Mouse (Mus musculus) lung, postnatal 0 days (tissue): ENCODE data around the gene Mgea5. TPM values are rescaled to one million over a fixed set of nuclear protein-coding genes. Genes with fewer than 3 reads are reported as not detected.

Experiments used
- ATAC-seq: fragments of 200-750 bp; cut with Nextera tagmentation; 2 replicates; pipeline ENCODE4 v1.8.0; 2017; ENCODE audit warnings: moderate library complexity
- DNase-seq: peaks from one replicate; pipeline ENCODE4 v3.0.0-alpha.2; 2016; ENCODE audit warnings: low spot score
- H3K27ac ChIP-seq: fragments of 300-500 bp; sonication (generic); 2 replicates; pipeline ENCODE4 v1.5.1; 2014; ENCODE audit warnings: antibody characterized with exemption, mild to moderate bottlenecking, low read length, mixed read lengths
- H3K27me3 ChIP-seq: fragments of 300-500 bp; sonication (generic); replicated peaks from 2 replicates; pipeline ENCODE4 v1.6.1; 2014; ENCODE audit warnings: low read length, mixed read lengths; ENCODE audit not compliant: insufficient read depth
- H3K36me3 ChIP-seq: fragments of 300-500 bp; sonication (generic); 2 replicates; pipeline ENCODE4 v1.6.1; 2014; ENCODE audit warnings: low read length, mixed read lengths; ENCODE audit not compliant: insufficient read depth
- H3K4me1 ChIP-seq: fragments of 300-500 bp; sonication (generic); 2 replicates; pipeline ENCODE4 v1.6.1; 2014; ENCODE audit warnings: antibody characterized with exemption, low read depth, low read length, mixed read lengths; ENCODE audit not compliant: insufficient read depth
- H3K4me2 ChIP-seq: fragments of 300-500 bp; sonication (generic); replicated peaks from 2 replicates; pipeline ENCODE4 v1.6.1; 2014; ENCODE audit warnings: low read depth, mild to moderate bottlenecking, low read length, moderate library complexity, mixed read lengths
- H3K4me3 ChIP-seq: fragments of 300-500 bp; sonication (generic); 2 replicates; pipeline ENCODE4 v1.5.1; 2014; ENCODE audit warnings: low read depth, low read length
- H3K9ac ChIP-seq: fragments of 300-500 bp; sonication (generic); replicated peaks from 2 replicates; pipeline ENCODE4 v1.6.1; 2014; ENCODE audit warnings: low read depth, mild to moderate bottlenecking
- H3K9me3 ChIP-seq: fragments of 300-500 bp; sonication (generic); 2 replicates; pipeline ENCODE4 v1.6.1; 2016; ENCODE audit warnings: low read length, mixed read lengths
- CTCF ChIP-seq: IDR thresholded peaks from 2 replicates; pipeline ENCODE4 v1.5.1; 2016; ENCODE audit warnings: antibody characterized with exemption, mild to moderate bottlenecking
- EP300 ChIP-seq: IDR thresholded peaks from 2 replicates; pipeline ENCODE4 v1.6.1; 2016; ENCODE audit warnings: antibody characterized with exemption, mild to moderate bottlenecking, control low read depth
- WGBS: fragments of 180-500 bp; shearing (Covaris S2); extraction: QIAGEN DNeasy Blood & Tissue Kit; methylation state at CpG from one replicate; pipeline ENCODE4 v1.1.7; 2014; 5-methylcytosine and 5-hydroxymethylcytosine counted together
- polyA plus RNA-seq: library from polyadenylated mRNA; unstranded; fragments of >200 nt; fragmentation: Nextera tagmentation; extraction: Ambion mirVana; gene quantifications from 2 replicates; pipeline ENCODE4 v1.2.1, GENCODE M21; 2015

Mgea5 gene
- polyA plus RNA-seq, result 26.4 and 33.9 TPM in 2 replicates

- Histone ChIP-seq H3K9ac (peak within 1 kb of the TSS; percentile 97), H3K4me1 (peaks cover 11% of the 10 kb centered on the region), H3K4me3 (peak within 1 kb of the TSS; percentile 100), H3K9me3 (no peaks in the 10 kb centered on the region), H3K27me3 (no peaks in the 10 kb centered on the region), H3K36me3 (peaks cover 2% of the 10 kb centered on the region; the same call in 1 of the 2 replicates), H3K4me2 (peak within 1 kb of the TSS; percentile 60), H3K27ac (peak within 1 kb of the TSS; percentile 99)
- 2% methylated on average over 52 of the region's 71 CpGs for WGBS
- ATAC-seq (peak; percentile 95), DNase-seq (peak; percentile 100)
- TF ChIP-seq CTCF (peak; percentile 29), EP300 (no peak; the same call in 1 of the 2 replicates)
Observed at GRCm38 (mm10) chr19:45783181-45783932, at the start of gene Mgea5. Gene Mgea5, minus strand, starts transcription at chr19:45783837.

GRCm38 (mm10) chr19:45830679-45831078 is 47.0 kb upstream of the Mgea5 start:
- no peak for TF ChIP-seq EP300
- peak; percentile 40 for TF ChIP-seq CTCF
- WGBS, result 32% methylated on average over 2 of the region's 2 CpGs
- no peaks in the 10 kb centered on the region for H3K4me1 ChIP-seq
- H3K36me3 ChIP-seq, result no peaks in the 10 kb centered on the region
- ATAC-seq (no peak), DNase-seq (no peak)
- no peak overlapping the region for H3K4me3 ChIP-seq
- no peak overlapping the region for H3K27ac ChIP-seq
- no peak overlapping the region for H3K4me2 ChIP-seq
- H3K9me3 ChIP-seq, result no peaks in the 10 kb centered on the region
- H3K27me3 ChIP-seq, result no peaks in the 10 kb centered on the region
- H3K9ac ChIP-seq, result no peak overlapping the region

- H3K4me1 ChIP-seq, result no peaks in the 10 kb centered on the region
- 95% methylated on average over 3 of the region's 3 CpGs for WGBS
- H3K27me3 ChIP-seq, result no peaks in the 10 kb centered on the region
- no peak overlapping the region for H3K4me3 ChIP-seq
- H3K36me3 ChIP-seq, result no peaks in the 10 kb centered on the region
- H3K4me2 ChIP-seq, result no peak overlapping the region
- no peak overlapping the region for H3K27ac ChIP-seq
- TF ChIP-seq EP300, result no peak
- TF ChIP-seq CTCF, result peak; percentile 21; the same call in 1 of the 2 replicates
- H3K9me3 ChIP-seq, result no peaks in the 10 kb centered on the region
- no peak overlapping the region for H3K9ac ChIP-seq
- ATAC-seq (no peak), DNase-seq (no peak)
Observed at GRCm38 (mm10) chr19:45827736-45828135, 44.1 kb upstream of the Mgea5 start.

- Histone ChIP-seq H3K36me3 (no peaks in the 10 kb centered on the region), H3K4me2 (no peak overlapping the region), H3K27ac (no peak overlapping the region), H3K4me1 (no peaks in the 10 kb centered on the region), H3K4me3 (no peak overlapping the region), H3K9me3 (no peaks in the 10 kb centered on the region), H3K9ac (no peak overlapping the region), H3K27me3 (no peaks in the 10 kb centered on the region)
- TF ChIP-seq CTCF (no peak), EP300 (no peak)
- 45% methylated on average over 5 of the region's 5 CpGs for WGBS
- DNase-seq, result no peak
- no peak for ATAC-seq
Observed at GRCm38 (mm10) chr19:45827125-45827524, 43.5 kb upstream of the Mgea5 start.

- 60% methylated on average over 3 of the region's 3 CpGs for WGBS
- no peaks in the 10 kb centered on the region for H3K4me1 ChIP-seq
- no peak for ATAC-seq
- no peak for DNase-seq
- TF ChIP-seq CTCF (no peak), EP300 (no peak)
- no peak overlapping the region for H3K27ac ChIP-seq
- H3K9me3 ChIP-seq, result no peaks in the 10 kb centered on the region
- no peak overlapping the region for H3K4me3 ChIP-seq
- H3K27me3 ChIP-seq, result no peaks in the 10 kb centered on the region
- H3K4me2 ChIP-seq, result no peak overlapping the region
- no peak overlapping the region for H3K9ac ChIP-seq
- no peaks in the 10 kb centered on the region for H3K36me3 ChIP-seq
Observed at GRCm38 (mm10) chr19:45826146-45826545, 42.5 kb upstream of the Mgea5 start.

- Histone ChIP-seq H3K4me2 (no peak overlapping the region), H3K36me3 (no peaks in the 10 kb centered on the region), H3K27me3 (no peaks in the 10 kb centered on the region), H3K4me1 (peaks cover 8% of the 10 kb centered on the region; the same call in 1 of the 2 replicates), H3K9ac (no peak overlapping the region), H3K9me3 (no peaks in the 10 kb centered on the region), H3K27ac (no peak overlapping the region), H3K4me3 (no peak overlapping the region)
- TF ChIP-seq EP300 (no peak), CTCF (no peak)
- whole genome bisulfite sequencing, result 59% methylated on average over 5 of the region's 5 CpGs
- no peak for DNase-seq
- ATAC-seq, result no peak
Observed at GRCm38 (mm10) chr19:45821832-45822231, 38.2 kb upstream of the Mgea5 start.
